Mouse (Mus musculus): ENCODE results near the gene D7Ertd443e. TPM values are rescaled to one million over a fixed set of nuclear protein-coding genes. Genes with fewer than 3 reads are reported as not detected.
A peak's percentile ranks its signal among the peaks of the same experiment; 100 is the strongest.

D7Ertd443e gene
- polyA plus RNA-seq, 1 experiment from 2014 or later = 0.18 TPM

DNA sequence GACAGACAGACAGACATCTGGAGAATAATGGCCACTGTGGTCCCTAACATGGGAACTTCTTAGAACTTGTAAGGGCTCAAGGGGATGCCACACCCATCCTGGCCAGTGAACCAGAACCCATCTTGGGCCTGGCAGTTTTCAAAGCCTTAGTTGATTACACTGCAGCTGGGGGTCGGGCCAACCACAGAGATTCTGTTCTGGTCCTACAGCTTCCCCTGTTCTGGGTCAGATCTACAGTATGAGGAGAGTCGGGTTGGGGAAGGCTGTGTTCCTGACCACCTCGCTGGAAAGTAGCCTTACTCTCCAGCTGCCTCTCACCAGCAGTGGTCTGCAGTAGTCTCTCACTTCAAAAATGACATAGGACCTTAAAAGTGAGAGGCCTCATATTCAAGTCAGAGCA lies 159.2 kb downstream of the D7Ertd443e start:
- Histone ChIP-seq H3K4me1 (ENCODE audit: control insufficient read depth, insufficient read depth, low read length) (peaks cover 8% of the 10 kb centered on the region; the same call in 1 of the 2 replicates), H3K27ac (ENCODE audit: low read length) (no peak overlapping the region), H3K4me3 (ENCODE audit: low read depth, low read length) (no peak overlapping the region), H3K27me3 (ENCODE audit: control insufficient read depth, insufficient read depth, low read depth, low read length) (peaks cover 8% of the 10 kb centered on the region), H3K36me3 (ENCODE audit: control insufficient read depth, insufficient read depth, low read length) (no peaks in the 10 kb centered on the region), H3K9ac (ENCODE audit: low read depth, low read length) (no peak overlapping the region), H3K9me3 (replicated peaks; ENCODE audit: control insufficient read depth, low read length, poor library complexity, severe bottlenecking) (no peaks in the 10 kb centered on the region), H3K4me2 (ENCODE audit: low read length) (no peak overlapping the region)
- no peak for ATAC-seq
- whole genome bisulfite sequencing = 75% methylated on average over 3 of the region's 3 CpGs

DNA sequence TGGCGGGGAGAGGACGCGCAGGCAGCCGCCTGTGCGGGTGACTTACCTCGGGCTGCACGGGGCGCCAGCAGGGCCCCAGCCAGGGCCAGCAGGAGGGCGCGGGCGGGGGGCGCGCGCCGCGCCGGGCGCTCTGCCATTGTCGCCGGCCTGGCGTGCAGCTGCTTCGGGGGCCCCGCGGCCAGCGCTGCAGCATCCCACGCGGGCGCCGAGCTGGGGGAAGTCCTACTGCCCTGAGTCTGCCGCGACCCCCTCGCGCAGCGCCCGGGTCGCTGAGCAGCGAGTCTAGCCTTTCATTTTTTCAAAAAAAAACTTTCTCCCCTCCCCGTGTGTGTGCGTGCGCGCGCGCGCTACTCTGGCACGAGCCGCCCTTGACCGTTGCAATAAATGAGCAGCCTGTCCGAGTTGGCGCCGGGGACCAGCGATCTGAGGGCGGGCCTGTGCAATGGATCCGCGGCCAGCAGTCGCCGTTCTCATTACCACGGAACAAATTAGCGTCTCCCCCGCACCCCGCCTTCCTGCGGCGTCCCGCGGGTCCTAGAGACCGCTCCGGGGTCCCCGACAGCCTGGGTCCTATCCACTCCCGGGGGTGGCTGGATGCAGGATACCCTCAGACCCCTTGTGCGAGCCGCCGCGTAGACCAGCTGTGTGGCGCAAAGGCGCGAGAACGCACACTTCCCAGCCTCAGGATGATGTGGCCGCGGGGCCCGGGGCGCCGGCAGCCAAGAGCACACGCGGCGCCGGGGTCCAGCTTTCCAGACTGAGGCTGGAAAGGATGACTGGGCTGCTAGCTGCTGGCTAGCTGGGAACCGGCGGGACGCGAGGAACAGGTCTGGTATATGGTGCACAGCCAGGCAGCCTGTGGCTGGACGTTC lies 160.5 kb downstream of the D7Ertd443e start:
- Histone ChIP-seq H3K9ac (ENCODE audit: low read depth, low read length) (peak overlapping the region; percentile 74), H3K4me1 (ENCODE audit: control insufficient read depth, insufficient read depth, low read length) (peaks cover 8% of the 10 kb centered on the region; the same call in 1 of the 2 replicates), H3K36me3 (ENCODE audit: control insufficient read depth, insufficient read depth, low read length) (no peaks in the 10 kb centered on the region), H3K27ac (ENCODE audit: low read length) (peak overlapping the region; percentile 36), H3K4me2 (ENCODE audit: low read length) (peak overlapping the region; percentile 96), H3K9me3 (replicated peaks; ENCODE audit: control insufficient read depth, low read length, poor library complexity, severe bottlenecking) (no peaks in the 10 kb centered on the region), H3K27me3 (ENCODE audit: control insufficient read depth, insufficient read depth, low read depth, low read length) (peaks cover 8% of the 10 kb centered on the region), H3K4me3 (ENCODE audit: low read depth, low read length) (peak overlapping the region; percentile 56)
- ATAC-seq = peak; percentile 74
- under 1% methylated on average over 80 of the region's 90 CpGs for WGBS

DNA sequence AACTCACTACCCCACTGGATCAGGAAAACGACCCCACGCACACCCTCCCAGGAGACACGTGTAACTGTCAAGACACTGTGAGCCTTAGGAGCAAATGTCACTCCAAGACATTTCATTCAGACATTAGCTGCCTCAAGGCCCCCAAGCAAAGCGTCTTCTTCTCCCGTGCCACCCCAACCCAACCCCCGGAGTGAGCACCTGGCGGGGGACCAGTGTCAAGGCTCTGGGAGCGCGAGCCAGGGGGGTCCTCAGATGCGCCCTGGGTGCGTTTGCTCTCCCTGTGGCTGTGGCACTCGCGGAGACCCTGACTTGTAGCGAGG lies 161.1 kb downstream of the D7Ertd443e start:
- no peak; the same call in 1 of the 2 replicates for ATAC-seq
- no peaks in the 10 kb centered on the region for H3K36me3 ChIP-seq (ENCODE audit: control insufficient read depth, insufficient read depth, low read length)
- peaks cover 8% of the 10 kb centered on the region for H3K27me3 ChIP-seq (ENCODE audit: control insufficient read depth, insufficient read depth, low read depth, low read length)
- H3K4me2 ChIP-seq (ENCODE audit: low read length) = peak overlapping the region; percentile 96
- peak overlapping the region; percentile 36; the same call in 1 of the 2 replicates for H3K27ac ChIP-seq (ENCODE audit: low read length)
- peak overlapping the region; percentile 74 for H3K9ac ChIP-seq (ENCODE audit: low read depth, low read length)
- H3K9me3 ChIP-seq (replicated peaks; ENCODE audit: control insufficient read depth, low read length, poor library complexity, severe bottlenecking) = no peaks in the 10 kb centered on the region
- H3K4me3 ChIP-seq (ENCODE audit: low read depth, low read length) = peak overlapping the region; percentile 56
- peaks cover 8% of the 10 kb centered on the region; the same call in 1 of the 2 replicates for H3K4me1 ChIP-seq (ENCODE audit: control insufficient read depth, insufficient read depth, low read length)
- 0% methylated on average over 14 of the region's 14 CpGs for WGBS

DNA sequence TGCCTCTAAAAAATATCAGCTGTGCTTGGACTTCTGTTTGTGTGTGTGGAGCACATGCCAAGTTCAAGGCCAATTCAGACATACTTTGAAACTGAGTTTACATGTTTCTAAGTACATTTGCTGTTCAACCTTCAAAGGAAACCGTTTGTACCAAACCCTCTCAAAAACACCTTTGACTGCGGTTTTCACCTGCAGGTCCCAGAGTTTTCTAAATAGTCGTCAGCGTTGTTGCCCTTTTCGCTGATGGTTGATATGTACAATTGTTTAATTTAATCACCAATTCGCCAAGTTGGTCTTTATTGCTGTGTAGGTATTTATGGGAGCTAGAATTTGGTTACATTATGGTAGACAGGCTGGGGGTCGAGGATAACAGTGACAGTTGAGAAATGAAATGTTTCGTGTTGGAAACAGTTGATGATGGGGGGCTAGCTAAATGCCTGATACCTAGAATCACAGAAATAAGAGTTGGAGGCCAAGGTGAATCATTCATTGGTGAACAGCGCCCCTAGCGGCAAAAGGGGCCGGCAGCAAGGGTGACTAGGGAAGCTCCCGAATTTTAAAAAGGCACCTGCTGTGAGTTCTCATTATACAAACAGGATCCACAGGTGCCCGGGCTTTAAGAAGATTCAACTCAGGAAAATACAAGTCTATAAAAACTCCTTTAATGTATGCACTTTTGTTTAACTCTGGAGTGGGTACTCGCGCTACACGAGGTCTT lies 161.9 kb downstream of the D7Ertd443e start:
- 0 out of 2 replicates have a peak, but pooled peaks have one; percentile 37 for ATAC-seq
- no peak overlapping the region for H3K9ac ChIP-seq (ENCODE audit: low read depth, low read length)
- 30% methylated on average over 16 of the region's 16 CpGs for WGBS

More for the DNA sequence above, 161.9 kb downstream of the D7Ertd443e start:
- Histone ChIP-seq H3K4me2 (ENCODE audit: low read length) (peak overlapping the region; percentile 96), H3K36me3 (ENCODE audit: control insufficient read depth, insufficient read depth, low read length) (no peaks in the 10 kb centered on the region), H3K27me3 (ENCODE audit: control insufficient read depth, insufficient read depth, low read depth, low read length) (peaks cover 8% of the 10 kb centered on the region), H3K4me3 (ENCODE audit: low read depth, low read length) (peak overlapping the region; percentile 56), H3K4me1 (ENCODE audit: control insufficient read depth, insufficient read depth, low read length) (peaks cover 8% of the 10 kb centered on the region; the same call in 1 of the 2 replicates), H3K9me3 (replicated peaks; ENCODE audit: control insufficient read depth, low read length, poor library complexity, severe bottlenecking) (no peaks in the 10 kb centered on the region), H3K27ac (ENCODE audit: low read length) (no peak overlapping the region)

Other genes starting within 250 kb of the D7Ertd443e start
- 1.9 and 2.1 TPM in 2 replicates for gene Adam12, start 153.5 kb downstream of the D7Ertd443e start, polyA plus RNA-seq (2015; fragmentation: Nextera tagmentation; extraction: Ambion mirVana)

Data from midbrain, embryonic 16.5 days (tissue).